Mouse (Mus musculus) kidney, postnatal 0 days (tissue): ENCODE measurements around the gene Tnfsf11. TPM values are rescaled to one million over a fixed set of nuclear protein-coding genes. Genes with fewer than 3 reads are reported as not detected.

Experiments used
- ATAC-seq: fragments of 200-750 bp; cut with Nextera tagmentation; replicated peaks from 2 replicates; pipeline ENCODE4 v1.8.0; 2017; ENCODE audit warnings: low read depth, moderate number of reproducible peaks, moderate TSS enrichment, moderate library complexity; ENCODE audit not compliant: low FRiP score
- DNase-seq: peaks from one replicate; pipeline ENCODE4 v3.0.0-alpha.2; 2016; ENCODE audit warnings: low spot score
- H3K27ac ChIP-seq: fragments of 300-500 bp; sonication (generic); 2 replicates; pipeline ENCODE4 v1.5.1; 2014; ENCODE audit warnings: mild to moderate bottlenecking
- H3K27me3 ChIP-seq: fragments of 300-500 bp; sonication (generic); 2 replicates; pipeline ENCODE4 v1.6.1; 2014; ENCODE audit warnings: low read length, mixed read lengths; ENCODE audit not compliant: insufficient read depth
- H3K36me3 ChIP-seq: fragments of 300-500 bp; sonication (generic); 2 replicates; pipeline ENCODE4 v1.6.1; 2014; ENCODE audit warnings: low read length, mixed read lengths; ENCODE audit not compliant: insufficient read depth
- H3K4me1 ChIP-seq: fragments of 300-500 bp; sonication (generic); replicated peaks from 2 replicates; pipeline ENCODE4 v1.6.1; 2014; ENCODE audit warnings: antibody characterized with exemption, low read length, mixed read lengths; ENCODE audit not compliant: insufficient read depth
- H3K4me2 ChIP-seq: fragments of 300-500 bp; sonication (generic); 2 replicates; pipeline ENCODE4 v1.6.1; 2014; ENCODE audit warnings: mild to moderate bottlenecking, low read length, moderate library complexity, mixed read lengths
- H3K4me3 ChIP-seq: fragments of 300-500 bp; sonication (generic); replicated peaks from 2 replicates; pipeline ENCODE4 v1.5.1; 2014; ENCODE audit warnings: low read depth, low read length
- H3K9ac ChIP-seq: fragments of 300-500 bp; sonication (generic); 2 replicates; pipeline ENCODE4 v1.6.1; 2014; ENCODE audit warnings: low read depth, low read length
- H3K9me3 ChIP-seq: fragments of 300-500 bp; sonication (generic); replicated peaks from 2 replicates; pipeline ENCODE4 v1.6.1; 2016; ENCODE audit warnings: low read length, inconsistent platforms, mixed read lengths
- CTCF ChIP-seq: IDR thresholded peaks from 2 replicates; pipeline ENCODE4 v1.5.1; 2016; ENCODE audit warnings: antibody characterized with exemption, low read depth, mild to moderate bottlenecking, moderate library complexity
- WGBS: fragments of 180-500 bp; shearing (Covaris S2); extraction: QIAGEN DNeasy Blood & Tissue Kit; methylation state at CpG from one replicate; pipeline ENCODE4 v1.1.7; 2014; 5-methylcytosine and 5-hydroxymethylcytosine counted together
- polyA plus RNA-seq: library from polyadenylated mRNA; unstranded; fragments of >200 nt; fragmentation: Nextera tagmentation; extraction: Ambion mirVana; gene quantifications from 2 replicates; pipeline ENCODE4 v1.2.1, GENCODE M21; 2015

Gene Tnfsf11
- polyA plus RNA-seq, 1 experiment from 2014 or later = 0.45 TPM

DNA sequence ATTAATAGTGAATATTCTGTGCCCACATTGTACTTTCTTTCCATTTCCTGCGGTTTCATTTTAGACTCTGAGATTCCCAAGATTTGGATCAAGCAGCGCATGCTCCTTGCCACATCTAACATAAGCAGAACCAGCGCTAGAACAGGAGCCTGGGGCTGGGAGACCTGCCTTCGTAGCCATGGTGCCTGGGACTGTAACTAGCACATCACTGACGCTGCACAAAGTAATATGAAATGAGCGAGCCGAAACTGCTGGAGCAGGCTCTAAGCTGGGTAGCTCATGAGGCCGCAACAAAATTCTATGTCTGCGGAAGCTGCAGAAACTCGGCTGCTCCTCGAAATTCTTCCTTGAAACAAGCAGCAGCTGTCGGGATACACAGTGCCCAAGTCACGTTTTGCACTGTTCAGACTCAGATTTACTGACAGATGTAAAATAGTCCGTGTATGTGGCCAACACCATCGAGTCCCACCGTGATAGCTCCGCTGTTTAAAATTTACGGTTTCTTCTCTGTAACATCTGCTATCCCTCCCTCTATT, 31.4 kb downstream of the Tnfsf11 start:
- 67% methylated on average over 18 of the region's 18 CpGs for WGBS
- DNase-seq (no peak), ATAC-seq (no peak)
- H3K36me3 ChIP-seq = no peaks in the 10 kb centered on the region
- no peaks in the 10 kb centered on the region for H3K27me3 ChIP-seq
- no peaks in the 10 kb centered on the region for H3K4me1 ChIP-seq
- H3K9me3 ChIP-seq = no peaks in the 10 kb centered on the region
- TF ChIP-seq CTCF = no peak
- H3K27ac ChIP-seq = no peak overlapping the region
- no peak overlapping the region for H3K9ac ChIP-seq
- H3K4me3 ChIP-seq = no peak overlapping the region
- no peak overlapping the region for H3K4me2 ChIP-seq

DNA sequence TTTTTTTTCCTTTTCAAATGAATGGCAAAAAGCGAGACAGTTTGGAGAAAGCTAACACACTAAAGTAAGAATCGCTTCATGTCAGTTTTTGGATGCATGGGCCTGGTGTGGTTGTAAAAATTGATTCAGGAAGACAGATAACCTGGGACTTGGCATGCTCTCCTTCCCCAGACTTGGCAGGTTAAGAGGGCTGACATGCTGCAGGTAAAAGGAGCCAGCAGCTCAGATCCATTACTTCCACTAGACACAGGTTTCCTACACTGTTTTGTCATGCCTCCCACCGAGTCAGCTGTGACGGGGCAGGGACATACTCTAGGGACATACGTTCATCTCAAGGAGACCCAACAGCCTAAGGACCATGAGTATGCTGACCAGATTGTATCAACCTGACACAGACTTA, 33.0 kb downstream of the Tnfsf11 start:
- no peaks in the 10 kb centered on the region for H3K4me1 ChIP-seq
- ATAC-seq (no peak), DNase-seq (no peak)
- no peak for TF ChIP-seq CTCF
- no peaks in the 10 kb centered on the region for H3K36me3 ChIP-seq
- WGBS = 72% methylated on average over 5 of the region's 5 CpGs
- no peaks in the 10 kb centered on the region for H3K9me3 ChIP-seq
- no peak overlapping the region for H3K27ac ChIP-seq
- H3K9ac ChIP-seq = no peak overlapping the region
- no peak overlapping the region for H3K4me3 ChIP-seq
- H3K27me3 ChIP-seq = no peaks in the 10 kb centered on the region
- H3K4me2 ChIP-seq = no peak overlapping the region

DNA sequence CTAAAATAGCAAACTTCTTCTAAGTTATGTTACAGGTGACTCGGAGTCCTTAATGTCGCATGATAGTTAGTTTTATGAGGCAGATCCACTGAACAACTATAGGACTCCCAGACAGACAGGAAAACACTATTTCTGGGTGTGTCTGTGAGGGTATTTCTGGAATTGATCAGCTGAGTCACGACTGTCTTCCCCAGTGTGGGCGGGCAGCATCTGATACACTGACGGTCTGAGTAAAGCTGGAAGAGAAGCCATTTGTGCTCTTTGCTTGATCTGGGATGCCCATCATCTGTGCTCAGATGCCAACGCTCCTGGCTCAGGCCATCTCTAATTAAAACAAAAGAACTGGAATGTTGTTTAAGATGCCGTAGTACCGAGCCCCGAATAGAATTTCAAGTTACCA, 33.7 kb downstream of the Tnfsf11 start:
- Histone ChIP-seq H3K9me3 (no peaks in the 10 kb centered on the region), H3K27ac (no peak overlapping the region), H3K4me1 (no peaks in the 10 kb centered on the region), H3K36me3 (no peaks in the 10 kb centered on the region), H3K9ac (no peak overlapping the region), H3K4me3 (no peak overlapping the region), H3K4me2 (no peak overlapping the region), H3K27me3 (no peaks in the 10 kb centered on the region)
- TF ChIP-seq CTCF = no peak
- ATAC-seq = no peak
- 79% methylated on average over 9 of the region's 9 CpGs for WGBS
- DNase-seq = no peak

GRCm38 (mm10) chr14:78273571-78273970, 34.3 kb downstream of the Tnfsf11 start:
- no peaks in the 10 kb centered on the region for H3K36me3 ChIP-seq
- no peaks in the 10 kb centered on the region for H3K9me3 ChIP-seq
- 69% methylated on average over 7 of the region's 7 CpGs for WGBS
- ATAC-seq (no peak), DNase-seq (peak; percentile 28)
- H3K27ac ChIP-seq = no peak overlapping the region
- H3K4me3 ChIP-seq = no peak overlapping the region
- H3K4me2 ChIP-seq = no peak overlapping the region
- no peaks in the 10 kb centered on the region for H3K27me3 ChIP-seq
- H3K9ac ChIP-seq = no peak overlapping the region
- no peaks in the 10 kb centered on the region for H3K4me1 ChIP-seq
- peak; percentile 82 for TF ChIP-seq CTCF

DNA sequence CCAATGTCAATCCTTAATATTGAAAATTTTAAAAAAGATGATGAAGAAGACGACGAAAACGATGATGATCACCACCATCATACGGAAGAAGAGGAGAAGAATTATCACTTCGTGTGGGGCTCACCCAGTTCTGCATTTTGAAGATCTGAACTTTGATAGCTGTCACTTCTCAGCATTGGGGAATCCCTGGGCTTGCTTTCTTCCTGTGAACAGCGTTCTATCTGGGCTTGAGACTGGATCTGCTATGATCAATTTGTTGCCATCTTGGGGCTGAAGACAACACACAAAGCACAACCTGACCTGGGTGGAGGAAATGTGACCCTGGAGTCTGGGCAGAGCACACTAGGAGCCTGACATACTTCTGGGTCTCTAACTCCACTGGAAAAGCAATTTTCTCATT, 43.0 kb downstream of the Tnfsf11 start:
- Histone ChIP-seq H3K4me1 (no peaks in the 10 kb centered on the region), H3K27me3 (no peaks in the 10 kb centered on the region), H3K27ac (no peak overlapping the region), H3K9ac (no peak overlapping the region), H3K4me2 (no peak overlapping the region), H3K4me3 (no peak overlapping the region), H3K9me3 (no peaks in the 10 kb centered on the region), H3K36me3 (no peaks in the 10 kb centered on the region)
- DNase-seq (no peak), ATAC-seq (no peak)
- WGBS = 93% methylated on average over 6 of the region's 6 CpGs
- TF ChIP-seq CTCF = no peak

GRCm38 (mm10) chr14:78262596-78262995, 45.2 kb downstream of the Tnfsf11 start:
- Histone ChIP-seq H3K9ac (no peak overlapping the region), H3K4me2 (no peak overlapping the region), H3K9me3 (no peaks in the 10 kb centered on the region), H3K27me3 (no peaks in the 10 kb centered on the region), H3K4me3 (no peak overlapping the region), H3K27ac (no peak overlapping the region), H3K4me1 (no peaks in the 10 kb centered on the region), H3K36me3 (no peaks in the 10 kb centered on the region)
- no peak for ATAC-seq
- TF ChIP-seq CTCF = no peak
- DNase-seq = no peak
- 93% methylated on average over 7 of the region's 7 CpGs for WGBS

GRCm38 (mm10) chr14:78261246-78261645, 46.6 kb downstream of the Tnfsf11 start:
- WGBS = 65% methylated on average over 7 of the region's 7 CpGs
- no peaks in the 10 kb centered on the region for H3K9me3 ChIP-seq
- H3K27ac ChIP-seq = no peak overlapping the region
- DNase-seq (no peak), ATAC-seq (no peak)
- no peak overlapping the region for H3K4me3 ChIP-seq
- H3K4me1 ChIP-seq = no peaks in the 10 kb centered on the region
- H3K27me3 ChIP-seq = no peaks in the 10 kb centered on the region
- H3K36me3 ChIP-seq = no peaks in the 10 kb centered on the region
- H3K4me2 ChIP-seq = no peak overlapping the region
- no peak for TF ChIP-seq CTCF
- no peak overlapping the region for H3K9ac ChIP-seq
